In the genomic region with DNA sequence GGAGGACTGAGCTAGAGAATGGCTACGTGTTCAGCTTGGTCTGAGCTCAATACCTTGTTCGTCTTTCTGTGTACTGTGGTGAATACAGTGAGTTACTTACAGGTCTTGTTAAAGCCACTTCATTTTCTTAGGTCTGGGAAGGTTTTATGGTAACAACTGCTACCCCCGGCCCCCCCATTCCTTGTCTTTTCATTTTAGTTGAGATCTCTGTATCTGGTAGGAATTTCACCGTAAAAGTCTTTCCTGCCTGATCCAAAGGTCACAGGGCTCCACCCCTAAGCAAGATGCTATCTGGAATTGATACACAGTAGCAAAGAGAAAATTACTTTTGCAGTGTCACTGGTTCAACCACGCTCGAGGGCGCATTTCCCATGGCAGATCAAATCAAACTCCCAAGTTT, we compare ENCODE assay signal across 27 mouse cellular contexts.
DNase-seq lines count a peak whose midpoint lies in the region; ATAC-seq and TF ChIP-seq lines count a peak whose summit lies in the region.
"Had no signal": no experiment of that assay in that cellular context is flagged by ENCODE, and none has a peak within 500 bp of the region (broad histone marks: within the 10 kb centered on the region; RNA-seq: fewer than 3 reads in every experiment).

No protein-coding gene starts in this region.

- H3K4me3 ChIP-seq in heart, embryonic 12.5 days, result no peak overlapping the region
- no peak overlapping the region for H3K4me3 ChIP-seq in kidney, embryonic 15.5 days (replicated peaks)
- no peak overlapping the region for H3K4me3 ChIP-seq in kidney, embryonic 14.5 days (ENCODE audit: low read length)
- H3K4me3 ChIP-seq in intestine, embryonic 14.5 days (ENCODE audit: low read depth, low read length), result no peak overlapping the region
- peak overlapping the region; percentile 18; the same call in 1 of the 2 replicates for H3K4me3 ChIP-seq in small intestine, adult 2 months (ENCODE audit: low read depth, low read length)
- no peak overlapping the region for H3K4me3 ChIP-seq in gastrocnemius, adult 2 months
- H3K4me3 ChIP-seq: embryonic facial prominence, embryonic 10.5 days; forebrain, embryonic 15.5 days; left cerebral cortex, adult 2 months; lung, embryonic 15.5 days; megakaryocyte, embryonic 14.5 days; midbrain, embryonic 15.5 days; neural tube, embryonic 12.5 days had no signal

- no peaks in the 10 kb centered on the region for H3K9me3 ChIP-seq in heart, embryonic 12.5 days (replicated peaks)
- H3K9me3 ChIP-seq in kidney, embryonic 15.5 days (replicated peaks), result no peaks in the 10 kb centered on the region
- no peaks in the 10 kb centered on the region for H3K9me3 ChIP-seq in kidney, embryonic 14.5 days (ENCODE audit: control insufficient read depth, low read length)
- no peaks in the 10 kb centered on the region for H3K9me3 ChIP-seq in intestine, embryonic 14.5 days (ENCODE audit: control insufficient read depth, low read length)
- H3K9me3 ChIP-seq: embryonic facial prominence, embryonic 10.5 days; forebrain, embryonic 15.5 days; lung, embryonic 15.5 days; megakaryocyte, embryonic 14.5 days; midbrain, embryonic 15.5 days; neural tube, embryonic 12.5 days had no signal

- no peak overlapping the region for H3K9ac ChIP-seq in heart, embryonic 12.5 days
- H3K9ac ChIP-seq in kidney, embryonic 15.5 days, result no peak overlapping the region
- H3K9ac ChIP-seq in kidney, embryonic 14.5 days (ENCODE audit: low read depth, low read length), result no peak overlapping the region
- no peak overlapping the region for H3K9ac ChIP-seq in intestine, embryonic 14.5 days (ENCODE audit: low read length)
- H3K9ac ChIP-seq: forebrain, embryonic 15.5 days; hindbrain, embryonic 14.5 days; liver, embryonic 14.5 days; lung, embryonic 15.5 days; midbrain, embryonic 15.5 days; neural tube, embryonic 12.5 days had no signal

- H3K4me1 ChIP-seq in heart, embryonic 12.5 days (replicated peaks), result peaks cover 68% of the 10 kb centered on the region
- peaks cover 51% of the 10 kb centered on the region for H3K4me1 ChIP-seq in kidney, embryonic 15.5 days
- H3K4me1 ChIP-seq in kidney, embryonic 14.5 days (ENCODE audit: control insufficient read depth, insufficient read depth, low read length), result peaks cover 38% of the 10 kb centered on the region
- H3K4me1 ChIP-seq in intestine, embryonic 14.5 days (replicated peaks; ENCODE audit: control insufficient read depth, insufficient read depth, low read length), result peaks cover 21% of the 10 kb centered on the region
- H3K4me1 ChIP-seq in small intestine, adult 2 months (ENCODE audit: control insufficient read depth, insufficient read depth, insufficient read length, low read length), result peaks cover 12% of the 10 kb centered on the region

- no peak for TF ChIP-seq POLR2A in small intestine, adult 2 months (IDR thresholded peaks at IDR 0.05; ENCODE audit: low read depth, low read length)

- TF ChIP-seq CTCF in small intestine, adult 2 months (IDR thresholded peaks at IDR 0.05; ENCODE audit: extremely low read depth, insufficient read length, insufficient replicate concordance, low read depth, low read length), result no peak
- no peak for TF ChIP-seq CTCF in gastrocnemius, adult 2 months (IDR thresholded peaks at IDR 0.05)

- no peak for ATAC-seq in heart, embryonic 12.5 days (ENCODE audit: insufficient number of reproducible peaks, low FRiP score)
- ATAC-seq in kidney, embryonic 15.5 days (replicated peaks; ENCODE audit: low FRiP score), result no peak
- ATAC-seq in kidney, embryonic 14.5 days (ENCODE audit: low FRiP score, low TSS enrichment), result no peak
- no peak for ATAC-seq in intestine, embryonic 14.5 days (replicated peaks; ENCODE audit: low FRiP score, low TSS enrichment, low read depth)
- ATAC-seq: CD4-positive, CD25-positive, alpha-beta regulatory T cell, adult 4 months; forebrain, embryonic 15.5 days; inflammation-experienced regulatory T-cells, adult 6 months; midbrain, embryonic 15.5 days had no signal

- no peak for DNase-seq in heart, adult 11 months
- DNase-seq in intestine, embryonic 14.5 days (ENCODE audit: low spot score), result no peak
- no peak for DNase-seq in gastrocnemius, adult 2 months
- DNase-seq: adrenal gland, postnatal 25 days; cerebellum, adult 9-10 months; gastrocnemius, postnatal 10 days; kidney, postnatal 4 days; layer of hippocampus, adult 9-11 months; lung, postnatal 36 days; right cerebral cortex, postnatal 14 days; spleen, adult 18-20 months; thymus, postnatal 36 days had no signal

- intact Hi-C loops in gastrocnemius, adult 2 months (cut with DNase I), result no loop called here

- peak overlapping the region; percentile 28; the same call in 1 of the 2 replicates for H3K27ac ChIP-seq in heart, embryonic 12.5 days (ENCODE audit: poor library complexity, severe bottlenecking)
- peak overlapping the region; percentile 54 for H3K27ac ChIP-seq in kidney, embryonic 15.5 days
- H3K27ac ChIP-seq in kidney, embryonic 14.5 days (ENCODE audit: low read depth, low read length), result no peak overlapping the region
- H3K27ac ChIP-seq in intestine, embryonic 14.5 days (ENCODE audit: low read depth), result no peak overlapping the region
- H3K27ac ChIP-seq in small intestine, adult 2 months (ENCODE audit: insufficient read depth, low read depth, low read length), result peak overlapping the region; percentile 99
- H3K27ac ChIP-seq in gastrocnemius, adult 2 months, result no peak overlapping the region
- H3K27ac ChIP-seq: embryonic facial prominence, embryonic 10.5 days; forebrain, embryonic 15.5 days; hindbrain, embryonic 14.5 days; left cerebral cortex, adult 2 months; liver, embryonic 14.5 days; lung, embryonic 15.5 days; midbrain, embryonic 15.5 days; neural tube, embryonic 12.5 days had no signal

- peaks cover 7% of the 10 kb centered on the region; the same call in 1 of the 2 replicates for H3K36me3 ChIP-seq in heart, embryonic 12.5 days
- no peaks in the 10 kb centered on the region for H3K36me3 ChIP-seq in kidney, embryonic 15.5 days
- no peaks in the 10 kb centered on the region; the same call in 1 of the 2 replicates for H3K36me3 ChIP-seq in kidney, embryonic 14.5 days (ENCODE audit: control insufficient read depth, insufficient read depth, low read length)
- peaks cover 5% of the 10 kb centered on the region; the same call in 1 of the 2 replicates for H3K36me3 ChIP-seq in intestine, embryonic 14.5 days (ENCODE audit: control insufficient read depth, insufficient read depth, low read length)
- H3K36me3 ChIP-seq in small intestine, adult 2 months (ENCODE audit: control insufficient read depth, insufficient read depth, low read length), result peaks cover 8% of the 10 kb centered on the region
- H3K36me3 ChIP-seq: forebrain, embryonic 15.5 days; lung, embryonic 15.5 days; midbrain, embryonic 15.5 days; neural tube, embryonic 12.5 days had no signal

- WGBS in heart, embryonic 12.5 days, result 51% methylated on average over 7 of the region's 7 CpGs
- WGBS in kidney, embryonic 15.5 days, result 29% methylated on average over 7 of the region's 7 CpGs
- 22% methylated on average over 7 of the region's 7 CpGs for WGBS in kidney, embryonic 14.5 days
- 53% methylated on average over 7 of the region's 7 CpGs for WGBS in intestine, embryonic 14.5 days
- WGBS in small intestine, adult 2 months, result 23% methylated on average over 7 of the region's 7 CpGs

- H3K27me3 ChIP-seq in heart, embryonic 12.5 days (replicated peaks), result no peaks in the 10 kb centered on the region
- H3K27me3 ChIP-seq in kidney, embryonic 15.5 days, result no peaks in the 10 kb centered on the region
- H3K27me3 ChIP-seq in kidney, embryonic 14.5 days (ENCODE audit: control insufficient read depth, insufficient read depth, low read length), result no peaks in the 10 kb centered on the region
- no peaks in the 10 kb centered on the region for H3K27me3 ChIP-seq in intestine, embryonic 14.5 days (replicated peaks; ENCODE audit: control insufficient read depth, insufficient read depth, low read length)
- 0 out of 2 replicates have a peak, but pooled peaks cover 2% of the 10 kb centered on the region for H3K27me3 ChIP-seq in small intestine, adult 2 months (ENCODE audit: control insufficient read depth, insufficient read depth, low read length)
- H3K27me3 ChIP-seq: forebrain, embryonic 15.5 days; lung, embryonic 15.5 days; midbrain, embryonic 15.5 days; neural tube, embryonic 12.5 days had no signal

- no peak overlapping the region for H3K4me2 ChIP-seq in heart, embryonic 12.5 days
- H3K4me2 ChIP-seq in kidney, embryonic 15.5 days, result no peak overlapping the region
- H3K4me2 ChIP-seq in kidney, embryonic 14.5 days (replicated peaks; ENCODE audit: low read depth, low read length), result no peak overlapping the region
- 0 out of 2 replicates have a peak overlapping the region, but pooled peaks have one; percentile 6 for H3K4me2 ChIP-seq in intestine, embryonic 14.5 days (ENCODE audit: low read length)
- H3K4me2 ChIP-seq: forebrain, embryonic 15.5 days; hindbrain, embryonic 14.5 days; lung, embryonic 15.5 days; midbrain, embryonic 15.5 days; neural tube, embryonic 12.5 days had no signal

Comparison
In these comparisons a context has a peak if more than half of its experiments do, and no peak if none do; other contexts are left out.
1. H3K27ac ChIP-seq: peak in heart, embryonic 12.5 days (single experiment), kidney, embryonic 15.5 days (single experiment) and small intestine, adult 2 months (single experiment); none in kidney, embryonic 14.5 days (single experiment), intestine, embryonic 14.5 days (single experiment) and gastrocnemius, adult 2 months (single experiment).